Mouse (Mus musculus) liver, embryonic 14.5 days (tissue): ENCODE data around the gene Ccdc113. TPM values are rescaled to one million over a fixed set of nuclear protein-coding genes. Genes with fewer than 3 reads are reported as not detected.
A peak's percentile ranks its signal among the peaks of the same experiment; 100 is the strongest.

Experiments
- ATAC-seq: fragments of 200-750 bp; cut with Nextera tagmentation; 2 replicates; pipeline ENCODE4 v1.8.0; 2017; ENCODE audit warnings: moderate number of reproducible peaks, mild to moderate bottlenecking, moderate library complexity; ENCODE audit not compliant: insufficient read depth
- DNase-seq, 3 experiments: peaks; one replicate each; pipeline ENCODE4 v3.0.0-alpha.2; 2012 to 2013; ENCODE audit warnings: low read depth in 3 of 3, low spot score in 3 of 3
- H3K27ac ChIP-seq: fragments of 300-500 bp; sonication (generic); 2 replicates; pipeline ENCODE4 v1.5.1; 2014; ENCODE audit warnings: moderate library complexity, mild to moderate bottlenecking, control low read depth, inconsistent platforms
- H3K27me3 ChIP-seq: fragments of 300-500 bp; sonication (generic); 2 replicates; pipeline ENCODE4 v1.6.1; 2014; ENCODE audit warnings: mild to moderate bottlenecking, low read length, moderate library complexity; ENCODE audit not compliant: control insufficient read depth, insufficient read depth
- H3K36me3 ChIP-seq: fragments of 300-500 bp; sonication (generic); replicated peaks from 2 replicates; pipeline ENCODE4 v1.6.1; 2014; ENCODE audit warnings: low read depth; ENCODE audit not compliant: control insufficient read depth, insufficient read depth
- H3K4me1 ChIP-seq, 2 experiments: fragments of 200-500 bp in 1 of 2; fragments of 300-500 bp in 1 of 2; sonication (generic) in 1 of 2; replicated peaks; 2 replicates each; pipeline ENCODE4 v1.6.1; 2012 to 2014; ENCODE audit warnings: antibody characterized with exemption in 1 of 2, inconsistent platforms in 1 of 2, low read length in 1 of 2; ENCODE audit not compliant: control insufficient read depth in 2 of 2, insufficient read depth in 2 of 2
- H3K4me2 ChIP-seq: fragments of 300-500 bp; sonication (generic); 2 replicates; pipeline ENCODE4 v1.6.1; 2014; ENCODE audit warnings: low read depth, mild to moderate bottlenecking, control low read depth, moderate library complexity
- H3K4me3 ChIP-seq, 2 experiments: fragments of 200-500 bp in 1 of 2; fragments of 300-500 bp in 1 of 2; sonication (generic) in 1 of 2; 2 replicates each; pipeline ENCODE4 v1.5.1; 2012 to 2014; ENCODE audit warnings: low read depth in 2 of 2, low read length in 2 of 2, mild to moderate bottlenecking in 2 of 2, control low read depth in 1 of 2, inconsistent platforms in 1 of 2, moderate library complexity in 1 of 2; ENCODE audit not compliant: insufficient read depth in 1 of 2
- H3K9ac ChIP-seq: fragments of 300-500 bp; sonication (generic); replicated peaks from 2 replicates; pipeline ENCODE4 v1.6.1; 2014; ENCODE audit warnings: mild to moderate bottlenecking, control low read depth, moderate library complexity
- H3K9me3 ChIP-seq: fragments of 300-500 bp; sonication (generic); 2 replicates; pipeline ENCODE4 v1.6.1; 2016; ENCODE audit warnings: low read length, mixed read lengths; ENCODE audit not compliant: control insufficient read depth
- CTCF ChIP-seq: IDR thresholded peaks from 2 replicates; pipeline ENCODE4 v1.5.1; 2016; ENCODE audit warnings: antibody characterized with exemption, low read depth, control low read depth
- EP300 ChIP-seq: IDR thresholded peaks from 2 replicates; pipeline ENCODE4 v1.6.1; 2016; ENCODE audit warnings: antibody characterized with exemption, low read depth
- WGBS: fragments of 180-500 bp; shearing (Covaris S2); extraction: QIAGEN DNeasy Blood & Tissue Kit; methylation state at CpG from one replicate; pipeline ENCODE4 v1.1.7; 2014; ENCODE audit not compliant: insufficient replicate concordance; 5-methylcytosine and 5-hydroxymethylcytosine counted together
- polyA plus RNA-seq, 2 experiments: library from polyadenylated mRNA; depleted of rRNA in 1 of 2; stranded (reverse) in 1 of 2; unstranded in 1 of 2; fragments of >200 nt; fragmentation: Nextera tagmentation in 1 of 2; extraction: Ambion mirVana in 1 of 2; gene quantifications; 2 replicates each; pipeline versions ENCODE4 v1.2.1 to v1.2.3; 2012 to 2014

Gene Ccdc113
- polyA plus RNA-seq, 2 experiments, result not detected

GRCm38 (mm10) chr8:95555963-95556362 lies 22.1 kb downstream of the Ccdc113 start:
- H3K9me3 ChIP-seq, result no peaks in the 10 kb centered on the region
- TF ChIP-seq CTCF (no peak), EP300 (peak; percentile 40; the same call in 1 of the 2 replicates)
- H3K27ac ChIP-seq, result no peak overlapping the region
- WGBS, result 50% methylated on average over 2 of the region's 2 CpGs
- H3K4me1 ChIP-seq, result peaks cover 0 to 2% of the 10 kb centered on the region in 2 experiments; a peak in 1 of 4 replicates
- no peak overlapping the region for H3K4me3 ChIP-seq
- ATAC-seq (peak; percentile 71; the same call in 1 of the 2 replicates), DNase-seq (no peak)
- no peaks in the 10 kb centered on the region for H3K36me3 ChIP-seq
- H3K27me3 ChIP-seq, result no peaks in the 10 kb centered on the region
- no peak overlapping the region for H3K9ac ChIP-seq
- H3K4me2 ChIP-seq, result no peak overlapping the region

- no peak overlapping the region for H3K9ac ChIP-seq
- DNase-seq, result no peak
- no peaks in the 10 kb centered on the region for H3K9me3 ChIP-seq
- TF ChIP-seq EP300 (no peak), CTCF (no peak)
- H3K4me3 ChIP-seq, result no peak overlapping the region
- H3K4me1 ChIP-seq, result no peaks in the 10 kb centered on the region
- WGBS, result 62% methylated on average over 4 of the region's 4 CpGs
- H3K27ac ChIP-seq, result no peak overlapping the region
- no peak overlapping the region for H3K4me2 ChIP-seq
- ATAC-seq, result no peak
- no peaks in the 10 kb centered on the region for H3K36me3 ChIP-seq
- H3K27me3 ChIP-seq, result no peaks in the 10 kb centered on the region
These were observed 32.3 kb downstream of the Ccdc113 start for GRCm38 (mm10) chr8:95566217-95566616.

DNA sequence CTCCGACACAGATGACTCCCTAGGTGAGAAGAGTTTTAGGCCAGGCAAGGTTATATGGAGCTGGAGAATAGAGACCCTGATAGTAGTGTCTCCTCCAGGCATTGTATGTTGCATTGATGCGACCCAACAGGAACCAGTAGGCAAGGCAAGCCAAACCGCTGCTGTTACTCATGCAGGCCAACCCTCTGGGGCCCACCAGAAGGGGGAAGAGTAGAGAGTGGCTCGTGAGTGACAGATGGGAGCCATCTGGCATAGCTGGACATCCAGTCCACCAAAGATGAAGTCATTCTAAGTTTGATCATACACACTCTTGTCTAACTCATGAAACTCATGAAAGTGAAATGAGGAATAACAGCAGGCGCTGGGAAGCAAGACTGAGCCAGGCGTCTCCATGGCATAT lies 32.9 kb downstream of the Ccdc113 start:
- no peak overlapping the region for H3K4me3 ChIP-seq
- DNase-seq, result no peak
- 61% methylated on average over 6 of the region's 6 CpGs for WGBS

DNA sequence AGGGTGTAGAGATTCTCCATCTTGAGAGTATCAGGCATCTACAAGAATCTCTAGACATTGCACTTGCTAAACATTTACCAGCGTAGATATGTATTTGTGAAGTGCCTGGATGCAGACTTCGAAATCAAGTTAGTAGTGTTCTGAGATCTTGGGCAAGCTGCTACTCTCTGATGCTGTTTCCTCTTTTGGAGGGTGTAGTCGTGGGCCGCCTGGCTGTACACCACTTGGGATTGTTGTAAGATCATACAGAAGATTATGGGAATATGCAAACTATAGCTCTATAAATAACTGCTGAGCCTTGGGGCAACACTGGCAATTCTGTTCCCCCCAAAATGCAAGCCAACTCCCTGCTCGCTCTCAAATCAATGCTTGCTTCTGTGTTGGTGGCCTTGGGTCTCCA lies 39.3 kb downstream of the Ccdc113 start:
- H3K36me3 ChIP-seq, result no peaks in the 10 kb centered on the region
- H3K4me1 ChIP-seq, result no peaks in the 10 kb centered on the region
- DNase-seq (no peak), ATAC-seq (no peak)
- no peaks in the 10 kb centered on the region for H3K27me3 ChIP-seq
- 55% methylated on average over 5 of the region's 5 CpGs for WGBS
- H3K4me2 ChIP-seq, result no peak overlapping the region
- no peak overlapping the region for H3K4me3 ChIP-seq
- H3K9ac ChIP-seq, result no peak overlapping the region
- H3K9me3 ChIP-seq, result no peaks in the 10 kb centered on the region
- H3K27ac ChIP-seq, result no peak overlapping the region
- no peak for TF ChIP-seq EP300

More for the DNA sequence above, 32.9 kb downstream of the Ccdc113 start:
- TF ChIP-seq CTCF (no peak), EP300 (no peak)
- no peaks in the 10 kb centered on the region for H3K27me3 ChIP-seq
- H3K27ac ChIP-seq, result no peak overlapping the region
- no peak for ATAC-seq
- H3K36me3 ChIP-seq, result no peaks in the 10 kb centered on the region
- H3K9me3 ChIP-seq, result no peaks in the 10 kb centered on the region
- no peak overlapping the region for H3K4me2 ChIP-seq
- no peaks in the 10 kb centered on the region for H3K4me1 ChIP-seq
- no peak overlapping the region for H3K9ac ChIP-seq

DNA sequence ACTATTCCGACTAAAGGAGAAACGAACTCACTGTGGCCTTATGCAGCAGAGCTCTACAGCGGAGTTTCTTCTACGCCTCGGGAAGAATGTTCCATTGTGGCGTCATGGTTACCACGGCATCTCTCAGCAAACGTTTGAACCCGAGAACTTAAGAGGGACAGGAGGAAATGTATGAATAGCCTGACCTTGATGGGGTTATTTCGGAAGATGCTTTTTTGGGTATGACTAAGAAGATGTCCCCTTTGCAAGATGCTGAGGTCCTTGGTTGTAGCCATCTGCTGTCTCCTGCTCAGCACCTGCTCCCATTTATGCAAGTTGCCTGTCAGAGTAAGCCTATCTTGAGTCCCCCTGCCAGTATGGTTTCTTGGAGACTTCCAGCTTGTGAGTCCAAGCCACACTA lies 42.4 kb downstream of the Ccdc113 start, which contains the start of gene Prss54:
TSS of gene Prss54 (minus strand) at position 101 of the 400 bp plus-strand sequence.
- Histone ChIP-seq H3K9ac (no peak within 1 kb of the TSS), H3K27me3 (no peaks in the 10 kb centered on the region), H3K27ac (no peak within 1 kb of the TSS), H3K9me3 (no peaks in the 10 kb centered on the region), H3K4me3 (no peak within 1 kb of the TSS), H3K4me2 (no peak within 1 kb of the TSS), H3K4me1 (no peaks in the 10 kb centered on the region), H3K36me3 (no peaks in the 10 kb centered on the region)
- DNase-seq, result no peak
- ATAC-seq, result no peak
- TF ChIP-seq CTCF (no peak), EP300 (no peak)
- WGBS, result 68% methylated on average over 10 of the region's 10 CpGs
